Mouse (Mus musculus) kidney, adult 2 months (tissue): Measurements from ENCODE around the gene Elp5. TPM values are rescaled to one million over a fixed set of nuclear protein-coding genes. Genes with fewer than 3 reads are reported as not detected.
"Not testable (repeated sequence)": the region's sequence is repeated elsewhere in the genome, so short reads cannot be mapped to it uniquely, and the experiment has no call there.

Experiments used
- DNase-seq: peaks from one replicate; pipeline ENCODE4 v3.0.0; 2021
- H3K27ac ChIP-seq: fragments of 200-500 bp; 2 replicates; pipeline ENCODE4 v1.5.1; 2012; ENCODE audit warnings: low read depth, low read length, control low read depth, inconsistent platforms; ENCODE audit not compliant: insufficient read depth
- H3K27me3 ChIP-seq: fragments of 200-500 bp; replicated peaks from 2 replicates; pipeline ENCODE4 v1.6.1; 2012; ENCODE audit warnings: mild to moderate bottlenecking, moderate library complexity, low read length, inconsistent platforms; ENCODE audit not compliant: control insufficient read depth, insufficient read depth
- H3K36me3 ChIP-seq: fragments of 200-500 bp; 2 replicates; pipeline ENCODE4 v1.6.1; 2012; ENCODE audit warnings: mild to moderate bottlenecking, moderate library complexity, low read length, inconsistent platforms; ENCODE audit not compliant: control insufficient read depth, insufficient read depth
- H3K4me1 ChIP-seq: fragments of 200-500 bp; 2 replicates; pipeline ENCODE4 v1.6.1; 2011; ENCODE audit warnings: low read length; ENCODE audit not compliant: control insufficient read depth, insufficient read depth
- H3K4me3 ChIP-seq: fragments of 200-500 bp; 2 replicates; pipeline ENCODE4 v1.5.1; 2011; ENCODE audit warnings: mild to moderate bottlenecking, low read depth, low read length, control low read depth; ENCODE audit not compliant: insufficient read depth
- CTCF ChIP-seq: fragments of 200-500 bp; conservative IDR thresholded peaks from 2 replicates; pipeline ENCODE4 v1.5.1; 2011; ENCODE audit warnings: low read depth, mild to moderate bottlenecking, control low read depth, low read length, moderate library complexity, mixed read lengths; ENCODE audit not compliant: insufficient read depth, insufficient read length
- POLR2A ChIP-seq: fragments of 200-500 bp; IDR thresholded peaks from one replicate; pipeline ENCODE4 v1.6.1; 2011; ENCODE audit warnings: low read depth, low read length, control low read depth
- whole genome bisulfite sequencing: fragments of 180-500 bp; shearing (Covaris S2); methylation state at CpG from one replicate; pipeline ENCODE4 v1.1.7; 2018; 5-methylcytosine and 5-hydroxymethylcytosine counted together
- polyA plus RNA-seq: library from polyadenylated mRNA; depleted of rRNA; stranded (reverse); fragments of >200 nt; gene quantifications from 2 replicates; pipeline ENCODE4 v1.2.3, GENCODE M21; 2012

Elp5 gene
- polyA plus RNA-seq, 1 experiment: 66.3 TPM

DNA sequence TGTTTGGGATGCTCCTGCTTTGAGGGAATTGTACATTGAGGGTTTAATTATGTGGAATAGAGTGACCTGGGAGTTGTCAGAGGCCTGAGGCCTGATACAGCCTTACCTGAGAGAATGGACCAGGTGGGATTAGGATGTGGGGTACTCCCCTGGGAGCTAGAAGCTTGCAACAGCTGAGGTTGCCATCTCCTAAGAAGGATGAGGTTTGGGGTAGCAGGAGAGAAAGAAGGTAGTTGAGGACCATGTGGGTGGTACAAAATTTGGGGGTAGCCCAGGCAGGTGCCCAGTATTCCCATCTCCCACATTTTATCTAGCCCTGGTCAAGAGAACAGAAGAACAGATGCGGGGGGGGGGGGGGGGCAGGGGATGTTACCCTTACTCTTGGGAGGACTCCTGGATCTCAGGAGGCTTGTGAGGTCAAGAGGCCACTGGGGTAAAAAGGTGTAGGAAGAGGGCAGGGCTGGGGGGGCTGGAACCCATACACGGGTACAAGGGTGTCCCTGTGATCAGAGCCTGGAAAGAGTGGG is 37.2 kb upstream of the Elp5 start:
- H3K4me1 ChIP-seq: peaks cover 6% of the 10 kb centered on the region; the same call in 1 of the 2 replicates
- H3K27me3 ChIP-seq: no peaks in the 10 kb centered on the region
- no peak overlapping the region for H3K4me3 ChIP-seq
- TF ChIP-seq CTCF: no peak
- no peak overlapping the region for H3K27ac ChIP-seq
- no peak for DNase-seq
- WGBS: 32% methylated on average over 2 of the region's 2 CpGs
- H3K36me3 ChIP-seq: no peaks in the 10 kb centered on the region

DNA sequence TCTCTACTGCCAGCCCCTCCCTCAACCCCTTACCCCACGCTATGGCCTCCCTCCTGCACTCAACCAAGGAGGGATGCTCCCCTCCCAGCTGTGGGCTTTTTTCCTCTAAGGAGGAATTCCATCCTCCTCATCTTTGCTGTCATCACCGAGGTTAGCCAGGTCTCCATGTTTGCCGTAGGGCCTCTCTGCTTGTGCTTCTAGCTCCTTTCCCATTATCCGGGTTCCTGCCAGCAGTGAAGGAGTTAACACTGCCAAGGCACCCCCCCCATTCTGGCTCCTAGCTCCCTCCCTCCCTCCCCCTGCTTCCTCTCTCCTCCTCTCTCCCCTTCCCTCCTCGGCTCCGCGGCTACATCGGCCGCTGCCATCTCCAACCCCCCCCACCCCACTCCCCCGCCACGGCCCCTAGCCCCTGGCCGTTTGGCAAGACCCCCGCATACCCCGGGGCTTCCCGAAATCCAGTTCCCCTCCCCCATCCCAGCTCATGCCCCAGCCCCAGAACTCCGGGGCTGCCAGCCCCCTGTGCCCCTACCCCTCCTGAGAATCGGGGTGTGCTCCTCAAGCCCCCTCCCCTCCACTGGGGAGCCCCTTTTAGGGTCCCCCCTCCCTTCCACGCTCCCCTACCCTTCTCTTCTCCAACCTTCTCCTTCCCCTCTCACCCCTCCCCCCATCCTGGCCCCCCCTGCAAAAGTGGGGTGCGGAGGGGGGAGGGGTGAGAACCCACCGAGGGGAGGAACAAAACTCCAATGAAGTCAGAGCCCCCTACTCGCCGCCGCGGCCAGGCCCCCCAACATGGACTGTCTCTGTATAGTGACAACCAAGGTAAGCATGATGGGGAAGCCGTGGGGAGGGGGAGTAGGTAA is 36.0 kb upstream of the Elp5 start:
- peak; percentile 33 for DNase-seq
- H3K4me1 ChIP-seq: peaks cover 15% of the 10 kb centered on the region; the same call in 1 of the 2 replicates

DNA sequence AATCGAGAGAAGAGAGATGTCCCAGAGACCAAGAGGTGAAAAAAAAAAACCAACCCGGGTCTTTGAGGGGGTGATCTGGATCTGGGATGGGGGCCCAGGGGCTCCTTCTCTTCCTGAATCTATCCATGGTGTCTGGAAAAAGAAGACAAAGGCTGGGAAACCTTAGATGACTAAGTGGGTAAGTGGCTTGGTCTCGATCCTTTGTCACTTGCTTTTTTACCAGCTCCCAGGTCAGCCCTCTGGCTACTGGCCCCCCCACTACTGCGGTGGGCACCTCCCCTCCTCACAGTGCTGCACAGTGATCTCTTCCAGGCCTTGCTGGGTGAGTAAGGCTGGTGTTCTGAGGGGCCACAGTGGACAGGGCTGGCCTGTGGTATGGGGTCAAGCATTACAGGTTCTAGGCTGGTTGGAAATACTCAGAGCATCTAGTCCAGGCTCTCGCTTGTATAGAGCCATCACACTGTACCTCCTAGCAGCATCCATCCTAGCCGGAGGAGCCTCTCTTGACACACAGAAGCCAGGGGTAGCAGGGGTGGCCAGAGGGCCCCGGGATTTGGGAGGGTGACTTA is 35.0 kb upstream of the Elp5 start:
- WGBS: 51% methylated on average over 7 of the region's 7 CpGs
- H3K27ac ChIP-seq: no peak overlapping the region
- H3K4me3 ChIP-seq: no peak overlapping the region
- H3K4me1 ChIP-seq: peaks cover 15% of the 10 kb centered on the region; the same call in 1 of the 2 replicates
- no peak for DNase-seq
- H3K36me3 ChIP-seq: no peaks in the 10 kb centered on the region; the same call in 1 of the 2 replicates
- H3K27me3 ChIP-seq: no peaks in the 10 kb centered on the region
- TF ChIP-seq POLR2A (no peak), CTCF (no peak)

More for the DNA sequence above, 36.0 kb upstream of the Elp5 start:
- TF ChIP-seq POLR2A (no peak), CTCF (no peak)
- H3K4me3 ChIP-seq: peak overlapping the region; percentile 48
- 4% methylated on average over 25 of the region's 25 CpGs for WGBS
- H3K36me3 ChIP-seq: no peaks in the 10 kb centered on the region; the same call in 1 of the 2 replicates
- no peak overlapping the region for H3K27ac ChIP-seq
- no peaks in the 10 kb centered on the region for H3K27me3 ChIP-seq

DNA sequence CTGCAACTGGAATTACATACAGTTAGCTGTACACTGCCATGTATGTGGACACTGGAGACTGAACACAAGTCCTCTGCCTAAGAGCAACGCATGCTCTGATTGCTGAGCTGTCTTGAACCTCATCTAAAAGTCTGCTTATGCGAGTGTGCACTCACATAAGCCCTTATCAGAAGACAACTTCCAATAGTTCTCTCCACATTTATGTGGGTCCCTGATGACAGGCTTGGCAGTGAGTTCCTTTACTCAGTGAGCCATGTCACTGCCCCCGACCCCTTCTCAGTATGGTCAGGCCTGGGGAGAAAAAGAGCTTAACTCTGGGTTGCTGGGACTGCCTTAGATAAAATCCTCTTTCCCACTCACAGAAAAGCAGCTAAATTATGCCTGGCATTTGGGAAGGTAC is 34.4 kb upstream of the Elp5 start, which contains the start of gene Dlg4:
Gene Dlg4, plus strand, starts transcription at position 274 of the 400 bp plus-strand sequence.
- Histone ChIP-seq H3K27me3 (no peaks in the 10 kb centered on the region), H3K4me3 (no peak within 1 kb of the TSS), H3K36me3 (no peaks in the 10 kb centered on the region; the same call in 1 of the 2 replicates), H3K27ac (no peak within 1 kb of the TSS), H3K4me1 (peaks cover 15% of the 10 kb centered on the region; the same call in 1 of the 2 replicates)
- no peak for TF ChIP-seq CTCF
- no peak for TF ChIP-seq POLR2A
- no peak for DNase-seq
- 78% methylated on average over 3 of the region's 3 CpGs for WGBS

DNA sequence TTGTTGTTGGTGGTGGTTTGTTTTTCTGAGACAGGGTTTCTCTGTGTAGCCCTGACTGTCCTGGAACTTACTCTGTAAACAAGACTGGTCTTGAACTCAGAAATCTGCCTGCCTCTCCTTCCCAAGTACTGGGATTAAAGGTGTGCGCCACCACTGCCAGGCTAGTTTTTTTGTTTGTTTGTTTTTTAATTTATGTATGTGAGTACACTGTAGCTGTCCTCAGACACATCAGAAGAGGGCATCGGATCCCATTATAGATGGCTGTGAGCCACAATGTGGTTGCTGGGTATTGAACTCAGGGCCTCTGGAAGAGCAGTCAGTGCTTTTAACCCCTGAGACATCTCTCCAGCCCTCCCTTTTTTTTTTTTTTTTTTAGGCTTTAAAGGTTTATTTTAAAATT is 33.9 kb upstream of the Elp5 start:
- not testable (repeated sequence) for H3K36me3 ChIP-seq, H3K4me3 ChIP-seq, H3K27ac ChIP-seq, DNase-seq, H3K27me3 ChIP-seq
- 77% methylated on average over 2 of the region's 2 CpGs for WGBS
- peaks cover 15% of the 10 kb centered on the region; the same call in 1 of the 2 replicates for H3K4me1 ChIP-seq

DNA sequence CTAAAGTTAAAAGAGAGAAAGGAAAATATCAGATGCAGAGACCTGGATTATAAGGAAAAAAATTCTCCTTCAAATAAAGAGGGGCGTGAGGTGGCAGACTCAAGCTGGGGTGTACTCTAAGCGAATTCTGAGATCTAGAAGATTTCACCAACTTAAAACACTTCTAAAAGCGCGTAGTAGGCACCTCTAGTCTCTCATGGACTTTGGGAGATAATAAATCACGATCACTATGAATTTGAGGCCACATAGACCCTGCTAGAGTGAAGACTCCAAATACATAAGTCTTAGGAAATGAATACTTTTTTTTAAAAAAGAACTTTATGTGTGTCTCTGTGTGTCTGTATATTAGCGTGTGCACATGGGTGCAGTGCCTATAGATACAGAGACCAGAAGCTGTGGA is 33.4 kb upstream of the Elp5 start:
- Histone ChIP-seq H3K4me3 (no peak overlapping the region), H3K27me3 (no peaks in the 10 kb centered on the region), H3K36me3 (no peaks in the 10 kb centered on the region; the same call in 1 of the 2 replicates), H3K4me1 (peaks cover 15% of the 10 kb centered on the region; the same call in 1 of the 2 replicates), H3K27ac (no peak overlapping the region)
- DNase-seq: no peak
- WGBS: 67% methylated on average over 6 of the region's 6 CpGs
- TF ChIP-seq CTCF (no peak), POLR2A (no peak)

DNA sequence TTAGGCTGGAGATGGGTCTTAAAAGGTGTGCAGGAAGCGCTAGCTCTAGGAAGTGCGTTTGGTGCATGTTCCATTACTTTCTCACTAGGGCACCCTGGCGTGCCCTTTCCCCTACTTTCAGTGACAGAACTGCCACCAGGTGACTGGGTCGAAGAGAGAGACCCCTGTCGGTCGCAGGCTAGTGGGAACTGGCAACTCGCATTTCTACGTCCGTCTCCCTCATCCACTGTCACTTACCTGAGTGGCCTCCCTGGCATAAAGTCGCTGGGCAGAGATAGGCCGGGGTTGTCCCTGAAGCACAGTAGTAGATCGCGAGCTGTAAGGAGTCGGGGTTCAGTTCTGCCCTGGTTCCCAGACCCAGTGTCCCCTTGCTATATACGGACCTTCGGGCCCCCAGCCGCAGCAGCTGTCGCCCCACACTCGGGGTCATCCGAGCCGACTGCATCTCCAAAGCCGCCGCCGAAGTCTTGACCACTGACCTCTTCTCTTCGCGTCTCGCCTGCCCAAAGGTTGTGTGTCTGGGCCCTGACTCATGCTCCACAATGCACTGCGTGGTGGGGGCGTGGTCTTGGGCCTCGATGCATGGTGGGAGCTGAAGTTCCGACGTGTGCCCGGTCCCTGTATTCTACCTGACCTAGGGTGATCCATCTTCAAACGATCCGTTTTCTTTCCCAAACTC is 32.7 kb upstream of the Elp5 start, which contains the start of gene Acadvl:
Gene Acadvl, minus strand, starts transcription at position 532 of the 679 bp plus-strand sequence.
- Histone ChIP-seq H3K4me3 (peak within 1 kb of the TSS; percentile 73), H3K27ac (peak within 1 kb of the TSS; percentile 65), H3K27me3 (no peaks in the 10 kb centered on the region), H3K36me3 (no peaks in the 10 kb centered on the region; the same call in none of the 2 replicates), H3K4me1 (peaks cover 11% of the 10 kb centered on the region; the same call in 1 of the 2 replicates)
- WGBS: under 1% methylated on average over 35 of the region's 35 CpGs
- DNase-seq: peak; percentile 96
- TF ChIP-seq POLR2A (peak; percentile 75), CTCF (peak; percentile 42)
